Mouse (Mus musculus) thymus, adult 2 months (tissue): ENCODE results near the gene Ptpn20. TPM values are rescaled to one million over a fixed set of nuclear protein-coding genes. Genes with fewer than 3 reads are reported as not detected.

Experiments
- DNase-seq: peaks from one replicate; pipeline ENCODE4 v3.0.0; 2021
- H3K27ac ChIP-seq: fragments of 200-500 bp; 2 replicates; pipeline ENCODE4 v1.5.1; 2012; ENCODE audit warnings: low read length, control low read depth; ENCODE audit not compliant: control insufficient read depth, insufficient read depth
- H3K27me3 ChIP-seq: fragments of 200-500 bp; 2 replicates; pipeline ENCODE4 v1.6.1; 2012; ENCODE audit warnings: mild to moderate bottlenecking, low read length, moderate library complexity, mixed read lengths; ENCODE audit not compliant: control insufficient read depth, insufficient read depth
- H3K36me3 ChIP-seq: fragments of 200-500 bp; 2 replicates; pipeline ENCODE4 v1.6.1; 2012; ENCODE audit warnings: mild to moderate bottlenecking, low read length, moderate library complexity; ENCODE audit not compliant: control insufficient read depth, insufficient read depth
- H3K4me1 ChIP-seq: fragments of 200-500 bp; replicated peaks from 2 replicates; pipeline ENCODE4 v1.6.1; 2012; ENCODE audit warnings: low read length; ENCODE audit not compliant: control insufficient read depth, insufficient read depth
- H3K4me3 ChIP-seq: fragments of 200-500 bp; 2 replicates; pipeline ENCODE4 v1.5.1; 2012; ENCODE audit warnings: mild to moderate bottlenecking, low read length, control low read depth, moderate library complexity; ENCODE audit not compliant: control insufficient read depth, insufficient read depth
- CTCF ChIP-seq: fragments of 200-500 bp; IDR thresholded peaks from 2 replicates; pipeline ENCODE4 v1.5.1; 2012; ENCODE audit warnings: mild to moderate bottlenecking, control low read depth, low read length, moderate library complexity, borderline replicate concordance; ENCODE audit not compliant: control insufficient read depth, poor library complexity, insufficient read depth; ENCODE audit errors: extremely low read depth
- POLR2A ChIP-seq: fragments of 200-500 bp; IDR thresholded peaks from 2 replicates; pipeline ENCODE4 v1.6.1; 2012; ENCODE audit warnings: mild to moderate bottlenecking, low read length, control low read depth, moderate library complexity; ENCODE audit not compliant: control insufficient read depth, poor library complexity, insufficient read depth; ENCODE audit errors: extremely low read depth
- WGBS: fragments of 180-500 bp; shearing (Covaris S2); methylation state at CpG from one replicate; pipeline ENCODE4 v1.1.7; 2018; 5-methylcytosine and 5-hydroxymethylcytosine counted together
- polyA plus RNA-seq: library from polyadenylated mRNA; depleted of rRNA; stranded (reverse); fragments of >200 nt; gene quantifications from 2 replicates; pipeline ENCODE4 v1.2.3, GENCODE M21; 2012; rRNA removed

Gene Ptpn20
- polyA plus RNA-seq, 1 experiment, result not detected

GRCm38 (mm10) chr14:33687444-33688028, 98.5 kb downstream of the Ptpn20 start:
- Histone ChIP-seq H3K27me3 (no peaks in the 10 kb centered on the region), H3K4me1 (no peaks in the 10 kb centered on the region), H3K4me3 (no peak overlapping the region), H3K27ac (no peak overlapping the region), H3K36me3 (no peaks in the 10 kb centered on the region)
- TF ChIP-seq POLR2A (no peak), CTCF (no peak)
- DNase-seq, result no peak
- WGBS, result 64% methylated on average over 6 of the region's 6 CpGs

DNA sequence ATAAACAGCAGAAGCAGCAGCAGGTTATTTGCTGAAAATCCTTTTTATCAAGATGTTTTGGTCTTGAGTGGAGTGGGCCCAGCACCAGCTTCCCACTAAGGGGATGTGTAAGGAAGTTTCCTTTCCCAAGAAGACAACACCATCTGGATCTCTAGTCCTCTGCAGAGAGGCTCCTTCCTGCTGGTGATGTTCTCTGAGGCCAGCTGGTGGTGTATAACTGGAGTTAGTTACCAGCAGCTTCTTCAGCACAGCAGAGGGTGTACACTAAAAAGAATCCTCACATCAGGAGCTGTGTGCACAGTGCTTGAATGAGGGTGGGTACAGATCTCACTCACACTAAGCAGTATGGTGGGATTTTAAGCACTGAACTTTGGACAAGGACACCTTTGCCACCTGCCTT, 100.0 kb downstream of the Ptpn20 start:
- H3K27ac ChIP-seq, result no peak overlapping the region
- H3K4me3 ChIP-seq, result no peak overlapping the region
- TF ChIP-seq POLR2A (no peak), CTCF (no peak)
- no peaks in the 10 kb centered on the region for H3K4me1 ChIP-seq
- no peak for DNase-seq
- no peaks in the 10 kb centered on the region for H3K36me3 ChIP-seq
- no peaks in the 10 kb centered on the region for H3K27me3 ChIP-seq

Other genes starting within 250 kb of the Ptpn20 start
- gene Mapk8, start 142.0 kb upstream of the Ptpn20 start, polyA plus RNA-seq, result 11.9 and 15.2 TPM in 2 replicates
- gene Frmpd2, start 117.5 kb upstream of the Ptpn20 start, polyA plus RNA-seq, result 0.06 and 0.13 TPM in 2 replicates